Mouse (Mus musculus) adrenal gland, postnatal 14 days (tissue): ENCODE data around the gene Acyp2. TPM values are rescaled to one million over a fixed set of nuclear protein-coding genes. Genes with fewer than 3 reads are reported as not detected.
"Not testable (repeated sequence)": the region's sequence is repeated elsewhere in the genome, so short reads cannot be mapped to it uniquely, and the experiment has no call there.

Experiments used
- DNase-seq: peaks from one replicate; pipeline ENCODE4 v3.0.0; 2021; ENCODE audit warnings: mixed read lengths
- long read RNA-seq, 2 experiments: library from polyadenylated mRNA; stranded (forward); transcript quantifications; one replicate each; pipeline ENCODE4 v2.0.0; 2021
- total RNA-seq: library from RNA; stranded (reverse); gene quantifications from 2 replicates; pipeline ENCODE4 v1.2.3, GENCODE M21; 2021

Acyp2 gene
- total RNA-seq, result 49.0 and 60.8 TPM in 2 replicates
- long read RNA-seq, experiment 1, partial matches to known transcripts, result 10 of 19 reads
- long read RNA-seq, experiment 1, other reads (novel, unspliced or antisense), result 5 of 19 reads
- long read RNA-seq, experiment 2, transcript Acyp2-201 (4 exons, 863 nt), result major isoform, 6 of 18 reads
- long read RNA-seq, experiment 2, partial matches to known transcripts, result 6 of 18 reads
- long read RNA-seq, experiment 2, other reads (novel, unspliced or antisense), result 6 of 18 reads

DNA sequence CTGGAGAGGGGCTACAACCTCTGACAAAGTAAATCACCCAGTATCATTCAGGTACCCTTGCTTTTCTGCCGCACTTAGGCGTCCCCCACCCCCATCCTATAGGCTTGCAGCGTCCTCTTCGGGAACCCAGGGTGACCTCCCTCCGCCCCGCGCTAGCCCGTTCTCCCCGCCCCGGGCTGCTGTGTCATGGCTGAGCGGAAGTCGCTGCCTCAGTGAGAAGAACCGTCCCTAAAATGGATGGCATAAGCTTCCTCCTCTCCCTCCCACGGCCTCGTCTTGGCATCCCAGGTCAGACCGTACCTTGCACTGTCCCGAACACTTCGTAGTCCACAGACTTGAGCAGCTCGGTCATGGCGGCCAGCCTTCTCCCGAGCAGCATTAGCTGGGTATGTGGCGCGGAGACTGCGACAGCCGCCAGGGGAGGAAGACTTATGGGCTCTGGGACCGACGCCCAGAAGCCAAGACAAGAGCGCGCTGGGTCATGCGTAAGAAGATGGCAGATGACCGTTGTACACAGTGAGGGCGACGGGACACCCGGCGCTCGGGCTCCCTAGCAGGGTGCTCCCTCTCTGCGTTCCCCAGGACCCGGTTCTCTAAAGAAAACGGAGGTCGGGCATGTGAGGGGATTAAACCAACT, at the start of gene Acyp2:
Gene Acyp2, minus strand, starts transcription at position 587 of the 637 bp plus-strand sequence.
- peak; percentile 94 for DNase-seq

DNA sequence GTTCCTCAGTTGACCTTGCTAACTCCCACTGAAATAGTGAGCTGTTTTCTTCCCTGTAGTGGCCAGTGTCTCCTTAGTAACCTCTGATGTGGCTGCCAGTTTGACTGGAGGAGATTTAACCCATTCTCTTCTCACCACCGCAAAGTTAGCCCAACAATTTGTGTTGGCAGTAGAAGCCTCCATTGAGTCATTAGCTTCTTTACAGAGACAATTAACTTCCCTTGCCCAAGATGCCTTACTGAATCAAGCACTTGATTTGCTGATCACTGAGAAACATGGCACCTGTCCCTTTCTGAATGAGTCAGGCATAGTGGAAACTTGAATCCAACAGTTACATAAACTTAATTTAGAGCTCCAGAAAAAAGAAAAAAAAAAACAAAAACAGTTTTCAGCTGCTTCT, 40.0 kb upstream of the Acyp2 start:
- DNase-seq, result peak; percentile 6

DNA sequence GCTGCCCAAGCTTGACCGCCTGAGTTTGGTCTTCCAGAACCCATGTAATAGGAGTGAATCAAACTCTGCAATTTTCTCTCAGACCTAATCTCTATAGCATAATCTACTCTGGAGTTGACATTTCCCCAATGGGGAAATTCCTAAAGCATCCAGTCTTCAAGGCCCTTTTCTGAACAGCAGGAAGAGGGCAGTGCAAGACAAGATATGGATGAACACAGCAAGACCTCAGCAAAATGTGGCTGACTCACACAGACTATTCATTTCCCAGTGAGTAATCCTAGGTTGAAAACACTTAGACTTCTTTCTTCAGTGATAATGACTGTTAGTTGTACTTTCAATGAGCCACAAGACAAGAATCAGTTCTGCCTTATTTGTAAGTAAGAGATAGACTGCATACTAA, 26.7 kb upstream of the Acyp2 start:
- peak; percentile 66 for DNase-seq

- peak; percentile 25 for DNase-seq
Observed at GRCm38 (mm10) chr11:30672719-30673118, 23.3 kb upstream of the Acyp2 start.

- no peak for DNase-seq
Observed at GRCm38 (mm10) chr11:30663001-30663400, 13.6 kb upstream of the Acyp2 start.

DNA sequence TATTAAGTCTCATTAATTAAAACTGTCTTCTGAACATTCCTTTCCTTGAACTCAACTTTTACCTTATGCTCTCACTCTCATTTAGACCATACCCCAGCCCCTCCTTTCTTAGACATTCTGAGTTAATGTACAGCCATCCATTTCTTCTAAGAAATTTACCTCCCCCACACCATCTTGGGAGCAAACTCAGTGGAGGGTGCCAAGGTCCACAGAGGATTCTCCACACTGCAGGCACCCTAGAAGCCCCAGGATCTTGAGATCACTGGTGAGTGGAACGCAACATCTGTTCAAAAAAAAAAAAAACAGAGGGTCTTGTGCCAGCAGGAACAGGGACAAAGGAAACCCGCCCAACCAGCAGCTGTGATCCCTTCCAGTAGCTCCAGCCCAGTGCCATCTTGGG, 13.2 kb upstream of the Acyp2 start:
- DNase-seq, result no peak

DNA sequence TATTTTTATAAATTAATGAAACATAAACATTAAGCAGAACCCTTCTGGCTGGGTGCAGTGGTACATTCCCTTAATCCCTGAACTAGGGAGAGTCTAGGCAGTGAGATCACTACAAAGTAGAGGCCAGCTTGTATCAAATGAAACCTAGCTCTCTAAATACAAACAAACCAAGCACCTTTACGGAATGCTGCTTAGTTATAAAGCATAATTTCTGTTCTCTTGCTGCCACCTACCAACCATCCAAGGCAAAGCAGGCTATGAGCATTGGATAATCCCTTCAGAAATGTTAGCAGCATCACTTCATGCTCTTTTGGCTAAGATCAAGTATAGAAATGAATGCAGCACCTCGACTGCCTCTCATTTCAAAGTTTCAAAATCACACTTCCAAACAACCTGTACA, 7.7 kb upstream of the Acyp2 start:
- peak; percentile 34 for DNase-seq

DNA sequence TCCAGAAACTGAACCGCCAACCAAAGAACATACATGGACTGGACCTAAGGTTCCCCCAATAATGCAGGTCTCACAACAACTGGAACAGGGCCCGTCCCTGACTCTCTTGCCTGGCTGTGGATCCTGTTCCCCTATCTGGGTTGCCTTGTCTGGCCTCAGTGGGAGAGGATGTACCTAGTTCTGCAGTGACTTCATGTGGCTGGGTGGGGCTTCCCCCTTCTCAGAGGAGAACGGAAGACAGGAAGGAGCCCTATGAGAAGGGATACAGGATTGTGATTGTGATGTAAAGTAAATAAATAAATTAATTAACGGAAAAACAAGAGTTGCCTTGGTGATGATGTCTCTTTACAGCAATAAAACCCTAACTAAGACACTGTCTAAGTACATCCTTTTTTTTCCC, 6.7 kb upstream of the Acyp2 start:
- no peak for DNase-seq

GRCm38 (mm10) chr11:30650416-30650815, 1.0 kb upstream of the Acyp2 start:
- DNase-seq, result no peak

GRCm38 (mm10) chr11:30635674-30636073, 13.7 kb downstream of the Acyp2 start:
- no peak for DNase-seq

GRCm38 (mm10) chr11:30630514-30630913, 18.9 kb downstream of the Acyp2 start:
- DNase-seq, result no peak

DNA sequence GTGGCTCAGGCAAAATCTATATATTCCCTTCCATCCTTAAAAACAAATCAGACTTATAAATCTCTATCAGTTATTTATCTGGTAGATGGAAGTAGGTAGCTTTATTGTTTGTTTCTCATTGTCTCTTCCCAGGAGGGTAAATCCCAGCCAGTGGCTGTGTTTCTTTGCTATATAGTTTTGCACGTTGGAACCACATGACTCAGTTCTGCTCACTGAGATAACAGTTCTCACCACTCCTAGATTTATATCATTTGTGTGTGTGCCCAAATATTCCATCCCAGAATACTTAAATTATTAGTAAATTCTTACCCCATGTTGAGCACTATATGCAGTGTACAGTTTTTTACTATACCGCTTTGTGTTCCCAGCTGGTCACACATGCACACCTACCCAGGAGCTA, 26.2 kb downstream of the Acyp2 start:
- DNase-seq, result no peak

GRCm38 (mm10) chr11:30621386-30622363, 27.7 kb downstream of the Acyp2 start:
- not testable (repeated sequence) for DNase-seq

DNA sequence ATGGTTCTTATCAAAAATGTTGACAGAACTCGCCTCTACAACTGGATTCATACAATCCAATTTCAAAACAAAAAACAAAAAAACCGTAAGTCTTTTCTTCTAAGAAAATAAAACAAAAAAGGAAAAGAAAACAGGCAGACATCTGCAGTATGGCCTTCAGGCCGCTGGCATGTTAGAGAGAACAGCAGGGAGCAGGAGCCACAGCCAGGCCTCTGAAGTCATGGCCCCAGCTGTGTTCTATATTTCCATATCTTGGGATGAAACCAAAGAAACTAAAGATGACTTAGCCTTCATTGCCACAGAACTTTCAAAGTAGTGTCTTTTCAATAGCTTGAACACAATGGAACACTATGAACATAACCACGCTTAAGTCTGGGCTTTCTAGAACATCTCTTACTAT, 31.2 kb downstream of the Acyp2 start:
- no peak for DNase-seq

GRCm38 (mm10) chr11:30617571-30618097, 31.8 kb downstream of the Acyp2 start:
- DNase-seq, result peak; percentile 32

GRCm38 (mm10) chr11:30615977-30616376, 33.4 kb downstream of the Acyp2 start:
- no peak for DNase-seq

DNA sequence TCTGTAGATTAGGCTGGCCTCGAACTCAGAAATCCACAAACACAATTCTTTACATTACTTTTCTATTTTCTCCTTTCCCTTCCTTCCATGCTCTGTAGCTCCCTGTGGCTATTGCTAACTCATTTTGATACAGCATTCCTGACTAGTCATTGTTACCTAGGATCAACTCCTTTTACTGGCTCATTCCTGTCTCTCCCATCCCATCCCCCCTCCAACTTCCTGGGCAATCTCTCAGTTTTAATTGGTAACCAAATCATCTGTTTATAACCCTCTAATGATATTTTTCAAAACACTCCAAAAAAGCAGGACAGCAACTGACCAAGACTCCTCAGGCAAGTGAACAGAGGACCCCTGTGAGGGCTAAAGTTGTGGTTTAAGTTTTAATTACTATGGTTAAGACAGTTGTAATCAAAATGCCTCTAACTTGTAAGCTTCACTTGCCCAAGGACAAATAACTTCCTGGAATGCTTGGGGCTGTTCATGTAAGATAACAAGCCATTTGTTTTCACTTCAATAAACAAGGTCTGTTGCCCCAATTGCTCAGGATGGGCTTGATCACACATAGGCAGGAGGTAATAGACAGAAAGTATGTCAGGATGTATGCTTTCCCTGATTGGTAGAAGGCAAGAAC, 35.4 kb downstream of the Acyp2 start:
- DNase-seq, result no peak

GRCm38 (mm10) chr11:30612699-30613098, 36.7 kb downstream of the Acyp2 start:
- no peak for DNase-seq

DNA sequence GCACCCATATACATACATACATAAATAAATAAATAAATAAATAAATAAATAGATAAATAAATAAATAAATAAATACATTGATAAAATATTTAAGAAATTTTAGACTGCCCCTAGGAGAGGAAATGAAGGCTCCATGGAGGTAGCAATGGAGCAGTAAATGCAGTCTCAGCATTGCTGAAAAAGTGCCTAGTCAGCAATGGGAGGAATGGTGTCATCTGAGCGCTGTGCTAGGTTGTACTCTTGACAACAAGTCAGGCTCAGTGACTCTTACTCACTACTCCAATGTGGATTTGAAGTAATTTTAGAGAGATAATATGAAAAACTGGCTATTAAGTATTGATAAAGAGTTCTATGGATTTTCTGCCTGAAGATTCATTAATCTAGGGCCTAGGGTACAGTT, 40.1 kb downstream of the Acyp2 start:
- DNase-seq, result no peak

DNA sequence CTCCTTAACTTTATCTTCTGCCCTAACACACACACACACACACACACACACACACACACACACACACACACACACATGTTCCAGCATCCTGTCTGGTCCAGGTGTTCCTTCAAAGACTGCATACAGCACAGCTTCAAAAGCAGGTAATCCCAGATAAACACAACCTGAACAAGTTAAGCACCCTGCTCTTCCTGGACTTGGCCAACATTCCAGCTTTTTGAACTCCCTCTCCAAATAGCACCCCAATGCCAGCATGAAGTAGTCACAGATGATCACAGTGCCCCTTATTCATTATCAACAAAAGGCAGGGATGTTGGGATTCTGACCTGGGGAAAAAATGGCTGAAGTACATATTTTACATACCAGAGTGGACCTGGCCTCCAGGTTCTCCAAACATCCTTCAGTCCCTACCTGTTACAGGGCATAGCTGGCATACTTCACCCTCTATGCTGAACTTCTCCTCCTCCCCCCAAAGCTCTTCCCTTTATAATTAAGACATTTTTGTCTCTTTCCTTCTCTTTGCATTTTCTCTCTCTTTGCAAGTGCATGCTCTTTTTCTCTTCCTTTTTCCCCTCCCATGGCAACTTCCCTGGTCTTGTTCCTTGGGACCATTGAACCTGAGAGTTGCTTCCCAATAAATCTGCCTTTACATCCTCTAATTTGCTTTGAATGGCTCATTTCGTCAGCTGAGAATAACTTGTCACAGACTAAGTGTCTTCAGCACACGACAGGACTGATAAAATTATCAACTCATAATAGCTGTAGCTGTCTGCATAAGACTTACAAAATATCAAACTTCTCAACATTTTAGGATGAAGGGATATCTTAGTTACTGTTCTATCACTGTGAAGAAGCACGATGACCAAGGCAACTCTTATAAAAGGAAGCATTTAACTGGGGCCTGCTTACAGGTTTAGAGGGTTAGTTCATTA, 41.5 kb downstream of the Acyp2 start:
- DNase-seq, result no peak

DNA sequence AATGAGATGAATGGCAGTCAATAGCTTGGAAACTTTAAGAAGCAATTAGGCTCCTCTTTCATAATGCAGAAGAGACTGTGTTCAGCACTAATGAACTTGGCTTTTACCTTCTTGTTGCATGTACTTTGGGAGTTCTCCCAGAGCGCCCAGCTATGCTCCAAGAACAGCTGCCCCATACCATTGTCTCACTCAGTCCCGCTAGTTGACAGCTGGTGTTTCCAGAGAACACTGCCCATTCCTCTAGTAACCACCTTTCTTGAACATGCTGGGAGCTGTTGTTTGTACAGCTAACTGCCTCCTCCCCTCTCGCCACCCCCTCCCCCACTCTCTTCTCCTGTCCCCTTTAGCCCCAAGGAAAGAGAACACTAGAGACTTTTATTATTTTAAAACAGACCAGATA, 52.1 kb downstream of the Acyp2 start:
- DNase-seq, result no peak
